ENCODE assay signal across 8 mouse cellular contexts in the genomic region with DNA sequence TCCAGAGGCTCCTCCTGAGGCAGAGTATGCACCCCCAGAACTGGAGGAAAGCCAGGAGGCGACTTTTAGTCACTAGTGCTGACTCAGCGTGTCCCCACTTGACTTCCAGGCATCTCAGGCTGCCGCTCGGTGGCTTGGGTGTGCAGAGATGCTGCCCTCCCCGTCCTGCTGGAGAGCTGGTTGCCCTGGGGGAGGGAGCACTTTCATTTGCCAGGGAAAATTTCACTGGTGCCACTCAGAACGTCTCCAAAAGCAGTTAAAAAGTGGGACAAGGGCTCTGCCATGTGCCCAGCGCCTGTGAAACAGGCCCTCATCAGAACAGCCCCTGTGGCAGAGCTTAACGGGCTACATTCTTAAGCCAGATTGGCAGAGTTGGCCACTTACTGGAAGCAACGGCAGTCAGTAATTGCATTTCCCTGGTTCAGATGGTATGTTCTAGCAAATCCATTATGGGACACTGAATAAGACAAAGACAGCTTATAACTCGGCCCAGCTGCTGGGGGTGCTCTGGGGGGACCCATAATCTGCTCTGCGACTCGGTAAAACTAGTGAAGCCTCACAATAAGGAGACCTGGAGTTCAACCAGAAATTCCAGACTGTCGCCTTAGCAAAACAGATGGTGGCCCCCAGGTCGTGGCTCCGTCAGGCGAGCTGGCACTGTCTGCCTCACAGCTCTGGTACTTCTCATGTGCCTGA.
DNase-seq lines count a peak whose midpoint lies in the region; ATAC-seq and TF ChIP-seq lines count a peak whose summit lies in the region.

No protein-coding gene starts in this region.

- no peak for TF ChIP-seq EP300 in CH12.LX (IDR thresholded peaks at IDR 0.05; ENCODE audit: low read length)

- dilution Hi-C loops in CH12.LX (cut with MboI; ENCODE audit: extremely low pct_ligation_motif_present, extremely low pct_unique_long_range_greater_than_20kb, low sequenced_read_pairs), result no loop called here

- intact Hi-C loops in left cerebral cortex, postnatal 4 days (cut with DNase I), result loop anchor here (10.0 kb wide), 1 partner anchor 216 kb away; no protein-coding TSS in a partner anchor

- H3K9me3 ChIP-seq in CH12.LX (replicated peaks; ENCODE audit: low read length), result no peaks in the 10 kb centered on the region
- no peaks in the 10 kb centered on the region for H3K9me3 ChIP-seq in embryonic facial prominence, embryonic 14.5 days (ENCODE audit: control insufficient read depth, low read length)
- no peaks in the 10 kb centered on the region for H3K9me3 ChIP-seq in hindbrain, embryonic 12.5 days (replicated peaks)
- H3K9me3 ChIP-seq in neural tube, embryonic 14.5 days (ENCODE audit: control insufficient read depth, low read length), result no peaks in the 10 kb centered on the region

- H3K79me2 ChIP-seq in CH12.LX (replicated peaks; ENCODE audit: control insufficient read depth, extremely low read depth, insufficient read depth, poor library complexity, severe bottlenecking), result no peaks in the 10 kb centered on the region

- H3K4me2 ChIP-seq in CH12.LX (ENCODE audit: insufficient read depth, low read depth, poor library complexity, severe bottlenecking), result no peak overlapping the region
- H3K4me2 ChIP-seq in embryonic facial prominence, embryonic 14.5 days (ENCODE audit: low read depth, low read length), result no peak overlapping the region
- no peak overlapping the region for H3K4me2 ChIP-seq in hindbrain, embryonic 12.5 days (replicated peaks)
- H3K4me2 ChIP-seq in neural tube, embryonic 14.5 days (ENCODE audit: low read depth, low read length), result no peak overlapping the region

- peak; percentile 27; the same call in 1 of the 2 replicates for ATAC-seq in embryonic facial prominence, embryonic 14.5 days (ENCODE audit: low read depth)
- ATAC-seq in hindbrain, embryonic 12.5 days (ENCODE audit: low FRiP score), result peak; percentile 45; the same call in 1 of the 2 replicates
- peak; percentile 72; the same call in 1 of the 2 replicates for ATAC-seq in neural tube, embryonic 14.5 days (ENCODE audit: low read depth)

- peaks cover 5 to 26% of the 10 kb centered on the region in 2 experiments; a peak in 3 of 4 replicates for H3K4me1 ChIP-seq in CH12.LX (ENCODE audit: control insufficient read depth in 1 of 2, insufficient read depth in 2 of 2)
- H3K4me1 ChIP-seq in embryonic facial prominence, embryonic 14.5 days (ENCODE audit: control insufficient read depth, insufficient read depth, low read length), result peaks cover 42% of the 10 kb centered on the region
- peaks cover 61% of the 10 kb centered on the region for H3K4me1 ChIP-seq in hindbrain, embryonic 12.5 days
- H3K4me1 ChIP-seq in neural tube, embryonic 14.5 days (ENCODE audit: control insufficient read depth, insufficient read depth, low read length), result peaks cover 71% of the 10 kb centered on the region

- peaks cover 18% of the 10 kb centered on the region for H3K27me3 ChIP-seq in CH12.LX (replicated peaks)
- no peaks in the 10 kb centered on the region for H3K27me3 ChIP-seq in embryonic facial prominence, embryonic 14.5 days (replicated peaks; ENCODE audit: control insufficient read depth, insufficient read depth, low read length)
- 0 out of 2 replicates have a peak, but pooled peaks cover 2% of the 10 kb centered on the region for H3K27me3 ChIP-seq in hindbrain, embryonic 12.5 days
- no peaks in the 10 kb centered on the region for H3K27me3 ChIP-seq in neural tube, embryonic 14.5 days (ENCODE audit: control insufficient read depth, insufficient read depth, low read length)

- H3K36me3 ChIP-seq in CH12.LX (replicated peaks in 1 of 2; ENCODE audit: control insufficient read depth in 1 of 2, insufficient read depth in 1 of 2, low read length in 1 of 2), result no peaks in the 10 kb centered on the region
- H3K36me3 ChIP-seq in embryonic facial prominence, embryonic 14.5 days (ENCODE audit: control insufficient read depth, insufficient read depth, low read length), result 0 out of 2 replicates have a peak, but pooled peaks cover 6% of the 10 kb centered on the region
- no peaks in the 10 kb centered on the region for H3K36me3 ChIP-seq in hindbrain, embryonic 12.5 days
- no peaks in the 10 kb centered on the region for H3K36me3 ChIP-seq in neural tube, embryonic 14.5 days (ENCODE audit: control insufficient read depth, insufficient read depth, low read length)

- H3K9ac ChIP-seq in CH12.LX (ENCODE audit: insufficient read depth, low read depth), result no peak overlapping the region
- H3K9ac ChIP-seq in embryonic facial prominence, embryonic 14.5 days (ENCODE audit: low read depth, low read length), result no peak overlapping the region
- no peak overlapping the region for H3K9ac ChIP-seq in hindbrain, embryonic 12.5 days
- H3K9ac ChIP-seq in neural tube, embryonic 14.5 days (replicated peaks; ENCODE audit: low read depth, low read length), result peak overlapping the region; percentile 16; the same call in 1 of the 2 replicates

- DNase-seq in CH12.LX (ENCODE audit: extremely low read depth), result no peak
- peak; percentile 83 for DNase-seq in adrenal gland, adult 2 months
- peak; percentile 82 for DNase-seq in embryonic facial prominence, embryonic 14.5 days (ENCODE audit: low spot score)
- peak; percentile 89 for DNase-seq in left cerebral cortex, postnatal 4 days
- no peak for DNase-seq in thymus, postnatal 10 days (ENCODE audit: low spot score in 2 of 2)
- DNase-seq in B cell, adult 2 months, result no peak

- no peak overlapping the region for H3K27ac ChIP-seq in CH12.LX (ENCODE audit: insufficient read depth, low read depth)
- H3K27ac ChIP-seq in embryonic facial prominence, embryonic 14.5 days (replicated peaks; ENCODE audit: low read depth, low read length), result peak overlapping the region; percentile 45
- H3K27ac ChIP-seq in hindbrain, embryonic 12.5 days, result peak overlapping the region; percentile 70
- peak overlapping the region; percentile 41 for H3K27ac ChIP-seq in neural tube, embryonic 14.5 days (ENCODE audit: low read depth, low read length)

- TF ChIP-seq CTCF in CH12.LX (conservative IDR thresholded peaks at IDR 0.05 in 1 of 2, IDR thresholded peaks at IDR 0.05 in 1 of 2; ENCODE audit: low read depth in 2 of 2, low read length in 2 of 2), result no peak

- WGBS in embryonic facial prominence, embryonic 14.5 days, result 26% methylated on average over 16 of the region's 16 CpGs
- WGBS in hindbrain, embryonic 12.5 days, result 33% methylated on average over 16 of the region's 16 CpGs
- 17% methylated on average over 16 of the region's 16 CpGs for WGBS in neural tube, embryonic 14.5 days

- no peak for TF ChIP-seq RAD21 in CH12.LX (IDR thresholded peaks at IDR 0.05; ENCODE audit: low read depth, low read length)

- in situ Hi-C loops in CH12.LX (cut with MboI; ENCODE audit: low pct_ligation_motif_present, low pct_unique_long_range_greater_than_20kb, low sequenced_read_pairs), result loop anchor here (25.0 kb wide), 1 partner anchor 189 kb away; no protein-coding TSS in a partner anchor

- TF ChIP-seq POLR2A in CH12.LX (IDR thresholded peaks at IDR 0.05; ENCODE audit: low read depth, low read length), result no peak

- H3K4me3 ChIP-seq in CH12.LX (replicated peaks in 1 of 3; ENCODE audit: low read depth in 2 of 3, low read length in 2 of 3, poor library complexity in 1 of 3), result no peak overlapping the region
- H3K4me3 ChIP-seq in embryonic facial prominence, embryonic 14.5 days (ENCODE audit: low read depth, low read length), result no peak overlapping the region
- H3K4me3 ChIP-seq in hindbrain, embryonic 12.5 days, result no peak overlapping the region
- H3K4me3 ChIP-seq in neural tube, embryonic 14.5 days (ENCODE audit: low read depth, low read length), result no peak overlapping the region

TF ChIP-seq in CH12.LX, 34 proteins besides CTCF, POLR2A, EP300 and RAD21:
- TF ChIP-seq MAFK (IDR thresholded peaks at IDR 0.05; ENCODE audit: insufficient replicate concordance, low read length) (peak; percentile 87), TCF12 (IDR thresholded peaks at IDR 0.05; ENCODE audit: low read depth, low read length) (no peak), RCOR1 (conservative IDR thresholded peaks at IDR 0.05; ENCODE audit: low read depth, low read length) (no peak)

Comparison
In these comparisons a context has a peak if more than half of its experiments do, and no peak if none do; other contexts are left out.
1. DNase-seq: peak in adrenal gland, adult 2 months (single experiment), embryonic facial prominence, embryonic 14.5 days (single experiment) and left cerebral cortex, postnatal 4 days (single experiment); none in CH12.LX (single experiment), thymus, postnatal 10 days (0 of 2) and B cell, adult 2 months (0 of 2).
2. Peak in every context shown above with its lines, with median percentiles within 50 percentile points of each other: ATAC-seq.